Mouse (Mus musculus) testis, adult 2 months (tissue): ENCODE results near the gene Coq10a. TPM values are rescaled to one million over a fixed set of nuclear protein-coding genes. Genes with fewer than 3 reads are reported as not detected.
A peak's percentile ranks its signal among the peaks of the same experiment; 100 is the strongest.
"Not testable (repeated sequence)": the region's sequence is repeated elsewhere in the genome, so short reads cannot be mapped to it uniquely, and the experiment has no call there.

Experiments
- H3K27ac ChIP-seq: fragments of 200-500 bp; 2 replicates; pipeline ENCODE4 v1.5.1; 2012; ENCODE audit warnings: low read depth, low read length; ENCODE audit not compliant: control insufficient read depth, insufficient read depth
- H3K27me3 ChIP-seq: fragments of 200-500 bp; 2 replicates; pipeline ENCODE4 v1.6.1; 2012; ENCODE audit warnings: mild to moderate bottlenecking, low read length, moderate library complexity; ENCODE audit not compliant: control insufficient read depth, insufficient read depth
- H3K36me3 ChIP-seq: fragments of 200-500 bp; 2 replicates; pipeline ENCODE4 v1.6.1; 2012; ENCODE audit warnings: mild to moderate bottlenecking, low read length; ENCODE audit not compliant: control insufficient read depth, insufficient read depth
- H3K4me1 ChIP-seq: fragments of 200-500 bp; 2 replicates; pipeline ENCODE4 v1.6.1; 2012; ENCODE audit warnings: low read length; ENCODE audit not compliant: control insufficient read depth, insufficient read depth
- H3K4me3 ChIP-seq: fragments of 200-500 bp; 2 replicates; pipeline ENCODE4 v1.5.1; 2012; ENCODE audit warnings: low read depth, mild to moderate bottlenecking, low read length, moderate library complexity, mixed read lengths; ENCODE audit not compliant: control insufficient read depth
- CTCF ChIP-seq: fragments of 200-500 bp; IDR thresholded peaks from 2 replicates; pipeline ENCODE4 v1.5.1; 2012; ENCODE audit warnings: low read depth, mild to moderate bottlenecking, inconsistent platforms, low read length, moderate library complexity; ENCODE audit not compliant: control insufficient read depth, insufficient read depth, insufficient replicate concordance
- POLR2A ChIP-seq: fragments of 200-500 bp; IDR thresholded peaks from 2 replicates; pipeline ENCODE4 v1.6.1; 2012; ENCODE audit warnings: low read depth, mild to moderate bottlenecking, inconsistent platforms, low read length, moderate library complexity; ENCODE audit not compliant: control insufficient read depth
- polyA plus RNA-seq: library from polyadenylated mRNA; depleted of rRNA; stranded (reverse); fragments of >200 nt; gene quantifications from 2 replicates; pipeline ENCODE4 v1.2.3, GENCODE M21; 2012

Gene Coq10a
- polyA plus RNA-seq, 1 experiment, result 21.2 TPM

DNA sequence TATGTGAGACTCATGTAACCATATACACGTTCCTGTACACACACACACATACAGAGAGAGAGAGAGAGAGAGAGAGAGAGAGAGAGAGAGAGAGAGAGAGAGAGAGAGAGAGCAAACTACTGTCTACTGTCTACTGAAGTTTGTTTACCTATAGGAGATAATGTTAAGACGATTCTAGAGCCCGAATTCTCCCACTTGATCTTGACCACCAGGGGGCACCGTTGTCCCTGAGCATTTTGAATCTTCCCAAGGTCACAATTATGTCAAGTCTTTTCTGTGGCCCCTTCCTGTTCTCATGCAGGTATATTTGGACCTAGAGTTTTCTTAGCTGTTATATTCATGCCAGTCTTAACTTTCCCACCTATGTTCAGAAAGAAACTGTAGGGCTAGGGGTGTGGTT is 33.2 kb downstream of the Coq10a start:
- H3K27me3 ChIP-seq, result no peaks in the 10 kb centered on the region
- no peaks in the 10 kb centered on the region for H3K36me3 ChIP-seq
- no peak overlapping the region for H3K4me3 ChIP-seq
- H3K4me1 ChIP-seq, result peaks cover 6% of the 10 kb centered on the region
- no peak for TF ChIP-seq CTCF
- TF ChIP-seq POLR2A, result no peak
- H3K27ac ChIP-seq, result no peak overlapping the region

DNA sequence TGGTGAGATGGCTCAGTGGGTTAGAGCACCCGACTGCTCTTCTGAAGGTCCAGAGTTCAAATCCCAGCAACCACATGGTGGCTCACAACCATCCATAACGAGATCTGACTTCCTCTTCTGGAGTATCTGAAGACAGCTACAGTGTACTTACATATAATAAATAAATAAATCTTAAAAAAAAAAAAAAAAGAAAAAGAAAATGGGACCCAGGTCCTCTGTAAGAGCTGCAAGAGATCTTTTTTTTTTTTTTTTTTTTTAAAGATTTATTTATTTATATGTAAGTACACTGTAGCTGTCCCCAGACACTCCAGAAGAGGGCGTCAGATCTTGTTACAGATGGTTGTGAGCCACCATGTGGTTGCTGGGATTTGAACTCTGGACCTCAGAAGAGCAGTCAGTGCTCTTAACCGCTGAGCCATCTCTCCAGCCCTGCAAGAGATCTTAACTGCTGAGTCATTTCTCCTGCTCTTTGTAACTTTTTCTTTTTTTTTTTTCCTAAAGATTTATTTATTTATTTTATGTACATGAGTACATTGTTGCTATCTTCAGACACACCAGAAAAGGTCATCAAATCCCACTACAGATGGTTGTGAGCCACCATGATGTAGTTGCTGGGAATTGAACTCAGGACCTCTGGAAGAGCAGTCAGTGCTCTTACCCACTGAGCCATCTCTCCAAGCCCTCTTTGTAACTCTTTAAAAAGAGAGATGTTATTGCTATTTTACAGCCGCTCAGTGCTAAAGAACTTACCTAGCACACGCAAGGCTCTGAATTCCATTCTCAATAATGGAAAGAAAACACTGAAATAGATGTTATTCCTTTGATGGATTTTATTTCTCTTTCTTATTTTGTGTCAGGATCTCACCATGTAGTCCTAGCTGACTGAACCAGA is 36.2 kb downstream of the Coq10a start:
- not testable (repeated sequence) for H3K4me1 ChIP-seq, H3K27me3 ChIP-seq, H3K4me3 ChIP-seq, H3K36me3 ChIP-seq, H3K27ac ChIP-seq

DNA sequence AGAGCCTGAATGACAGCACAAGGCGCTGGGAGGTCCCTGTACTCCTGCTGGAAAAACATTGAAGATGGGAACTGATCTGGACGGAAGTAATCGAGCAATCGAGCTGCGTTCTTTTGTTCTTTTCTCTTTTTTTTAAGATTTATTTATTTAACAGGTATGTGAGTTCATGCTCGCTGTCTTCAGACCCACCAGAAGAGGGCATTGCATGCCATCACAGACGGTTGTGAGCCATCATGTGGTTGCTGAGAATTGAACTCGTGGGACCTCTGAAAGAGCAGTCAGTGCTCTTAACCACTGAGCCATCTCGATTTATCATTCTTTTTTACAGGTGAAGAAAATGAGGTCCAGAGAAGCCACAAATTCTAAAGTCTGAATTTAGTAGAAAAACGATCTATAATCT is 41.2 kb downstream of the Coq10a start:
- H3K27me3 ChIP-seq, result no peaks in the 10 kb centered on the region
- TF ChIP-seq CTCF (no peak), POLR2A (no peak)
- H3K36me3 ChIP-seq, result no peaks in the 10 kb centered on the region
- H3K4me3 ChIP-seq, result no peak overlapping the region
- H3K4me1 ChIP-seq, result peaks cover 7% of the 10 kb centered on the region
- no peak overlapping the region for H3K27ac ChIP-seq

DNA sequence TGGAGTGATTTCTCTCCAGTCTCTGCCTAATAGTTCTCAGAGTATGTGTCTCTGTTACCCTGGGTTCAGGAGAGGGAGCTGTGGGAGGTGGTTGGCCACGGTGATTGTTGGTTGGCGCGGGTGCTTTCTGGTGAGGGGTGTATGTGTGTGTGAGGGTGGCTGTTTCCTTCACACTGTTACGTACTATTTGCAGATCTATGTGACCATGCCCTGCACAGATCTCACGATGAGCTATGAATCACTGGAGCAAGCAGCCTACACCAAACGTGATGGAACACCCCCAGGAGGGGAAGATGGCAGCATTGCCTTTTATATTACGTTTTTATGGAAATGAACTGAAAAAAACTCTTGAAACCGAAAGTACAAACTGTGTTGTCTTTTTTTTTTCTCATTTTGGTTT is 42.0 kb downstream of the Coq10a start:
- no peaks in the 10 kb centered on the region for H3K27me3 ChIP-seq
- no peak overlapping the region for H3K4me3 ChIP-seq
- H3K27ac ChIP-seq, result no peak overlapping the region
- TF ChIP-seq CTCF (no peak), POLR2A (no peak)
- H3K4me1 ChIP-seq, result peaks cover 13% of the 10 kb centered on the region
- no peaks in the 10 kb centered on the region for H3K36me3 ChIP-seq

DNA sequence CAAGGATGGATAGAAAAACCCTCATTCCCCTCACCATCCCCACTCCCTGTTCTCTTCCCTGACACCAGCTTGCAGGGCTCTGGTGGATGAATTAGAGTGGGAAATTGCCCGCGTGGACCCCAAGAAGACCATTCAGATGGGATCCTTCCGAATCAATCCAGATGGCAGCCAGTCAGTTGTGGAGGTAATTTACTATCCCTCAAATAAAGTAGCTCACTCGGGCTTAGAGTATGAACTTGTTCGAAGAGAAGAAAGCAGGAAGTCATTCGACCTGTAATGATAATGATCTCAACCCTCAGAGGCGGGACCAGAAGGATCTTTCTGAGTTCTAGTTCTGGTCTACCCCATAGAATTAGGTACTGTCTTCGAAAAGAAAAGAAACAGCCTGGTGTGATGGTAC is 45.3 kb downstream of the Coq10a start:
- no peaks in the 10 kb centered on the region for H3K27me3 ChIP-seq
- no peaks in the 10 kb centered on the region; the same call in 1 of the 2 replicates for H3K36me3 ChIP-seq
- H3K4me3 ChIP-seq, result no peak overlapping the region
- H3K4me1 ChIP-seq, result peaks cover 16% of the 10 kb centered on the region
- no peak for TF ChIP-seq POLR2A
- no peak for TF ChIP-seq CTCF
- no peak overlapping the region for H3K27ac ChIP-seq

DNA sequence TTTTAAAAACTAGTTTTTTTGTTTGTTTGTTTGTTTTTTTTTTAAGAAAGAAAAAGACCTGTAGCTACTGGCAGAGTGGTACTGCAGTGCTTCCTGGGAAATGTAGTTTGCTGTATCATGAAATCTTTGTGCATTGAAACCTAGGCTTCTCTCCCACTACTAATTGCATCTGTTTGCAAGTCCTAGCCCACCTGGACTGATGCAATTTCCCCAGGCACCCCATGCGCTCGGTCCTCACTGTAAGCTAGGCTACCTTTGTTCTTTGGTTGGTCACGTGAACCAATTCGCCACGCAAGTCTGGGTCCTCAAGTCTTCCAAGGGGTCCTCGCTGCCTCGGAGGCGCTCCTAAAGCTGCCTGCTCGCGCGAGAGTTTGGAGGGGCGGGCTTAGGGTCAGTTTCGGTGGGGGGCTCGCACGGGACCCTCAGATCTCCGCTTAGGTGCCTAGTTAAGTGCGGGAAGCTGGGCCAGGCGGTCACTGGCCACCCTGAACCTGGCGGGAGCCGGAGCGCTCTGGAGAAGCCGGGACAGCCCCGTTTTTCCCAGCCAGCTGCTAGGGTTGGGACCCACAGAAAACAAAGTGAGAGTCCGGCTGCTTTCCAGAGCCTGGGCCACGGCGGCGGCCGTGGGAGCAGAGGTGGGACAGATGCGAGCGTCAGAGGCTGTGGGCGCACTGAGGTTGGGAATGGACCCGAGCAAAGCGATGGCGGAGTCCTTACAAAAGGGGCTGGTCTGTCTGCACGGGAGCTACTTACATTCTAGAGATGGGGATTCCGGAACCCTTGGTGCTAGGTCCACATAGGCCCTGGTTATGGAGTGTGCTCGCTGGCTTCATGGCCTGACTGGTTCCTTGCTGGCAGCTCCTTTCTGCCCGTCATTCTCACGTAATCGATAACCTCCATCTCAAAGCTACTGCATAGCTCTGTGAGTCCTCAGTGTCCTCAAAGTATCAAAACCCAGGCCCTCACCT is 46.4 kb downstream of the Coq10a start, which contains the start of gene Cnpy2:
Gene Cnpy2, plus strand, starts transcription at position 319 of the 968 bp plus-strand sequence.
- no peaks in the 10 kb centered on the region for H3K27me3 ChIP-seq
- peak within 1 kb of the TSS; percentile 90 for H3K27ac ChIP-seq
- H3K4me1 ChIP-seq, result peaks cover 16% of the 10 kb centered on the region
- H3K36me3 ChIP-seq, result no peaks in the 10 kb centered on the region; the same call in none of the 2 replicates
- TF ChIP-seq CTCF (no peak), POLR2A (no peak)
- H3K4me3 ChIP-seq, result peak within 1 kb of the TSS; percentile 91

DNA sequence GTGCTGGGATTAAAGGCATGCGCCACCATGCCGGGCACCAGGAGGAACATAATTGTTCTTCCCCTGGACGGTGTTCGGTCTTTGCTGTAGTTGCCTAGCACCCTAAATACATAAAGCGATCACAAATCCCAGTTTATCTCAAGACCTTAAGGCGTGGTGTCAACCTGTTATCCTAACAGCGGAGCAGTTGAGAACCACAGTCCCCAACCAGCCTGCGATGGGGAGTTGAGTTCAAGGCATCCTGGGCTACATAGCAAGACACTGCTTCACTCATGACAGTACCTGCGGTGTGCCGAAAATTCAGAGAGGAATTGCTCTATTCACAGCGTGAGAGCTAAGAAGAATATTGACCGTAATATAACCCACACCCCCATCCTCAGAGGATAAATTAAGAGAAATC is 47.2 kb downstream of the Coq10a start:
- no peak for TF ChIP-seq CTCF

More for the DNA sequence above, 47.2 kb downstream of the Coq10a start:
- no peak overlapping the region; the same call in 1 of the 2 replicates for H3K4me3 ChIP-seq
- no peaks in the 10 kb centered on the region; the same call in none of the 2 replicates for H3K36me3 ChIP-seq
- H3K4me1 ChIP-seq, result peaks cover 16% of the 10 kb centered on the region
- H3K27me3 ChIP-seq, result no peaks in the 10 kb centered on the region
- no peak overlapping the region; the same call in 1 of the 2 replicates for H3K27ac ChIP-seq
